Mouse (Mus musculus): ENCODE data around the gene Bdkrb1. TPM values are rescaled to one million over a fixed set of nuclear protein-coding genes. Genes with fewer than 3 reads are reported as not detected.

The Bdkrb1 gene
- polyA plus RNA-seq (2014; fragmentation: Illumina TruSeq; extraction: RNeasy Lipid Tissue Mini Kit (QIAGEN cat#74804)) = not detected

DNA sequence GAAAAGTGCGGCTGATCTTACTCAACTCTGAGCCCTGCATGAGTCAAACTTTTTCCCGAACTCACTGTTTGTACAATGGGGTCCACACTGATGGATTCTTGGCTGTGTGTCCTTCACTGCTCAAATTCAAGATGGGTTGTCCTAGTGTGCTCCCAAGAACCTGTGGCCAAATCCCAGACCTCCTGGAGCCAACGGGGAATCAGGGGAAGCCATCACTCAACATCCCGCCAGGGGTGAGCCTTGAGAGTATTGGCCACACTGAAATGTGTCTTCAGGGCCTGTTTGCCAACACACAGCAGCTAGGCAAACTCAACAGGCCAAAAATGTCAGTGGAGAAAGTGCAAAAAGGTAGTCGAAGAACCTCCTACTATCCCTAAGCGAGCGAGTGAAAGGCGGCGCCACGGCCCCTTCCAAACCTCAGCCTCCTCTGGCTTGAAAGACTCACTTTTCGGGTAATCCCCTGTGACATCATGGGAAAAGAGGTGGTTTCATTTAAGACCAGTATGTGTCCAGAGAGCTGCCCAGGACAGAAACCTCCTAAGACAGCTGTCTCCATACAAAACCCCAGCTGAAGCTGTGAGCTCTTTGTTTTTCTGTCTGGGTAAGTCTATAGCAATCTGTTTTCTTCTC, at the start of gene Bdkrb1:
Gene Bdkrb1, plus strand, starts transcription at position 505 of the 630 bp plus-strand sequence.

DNA sequence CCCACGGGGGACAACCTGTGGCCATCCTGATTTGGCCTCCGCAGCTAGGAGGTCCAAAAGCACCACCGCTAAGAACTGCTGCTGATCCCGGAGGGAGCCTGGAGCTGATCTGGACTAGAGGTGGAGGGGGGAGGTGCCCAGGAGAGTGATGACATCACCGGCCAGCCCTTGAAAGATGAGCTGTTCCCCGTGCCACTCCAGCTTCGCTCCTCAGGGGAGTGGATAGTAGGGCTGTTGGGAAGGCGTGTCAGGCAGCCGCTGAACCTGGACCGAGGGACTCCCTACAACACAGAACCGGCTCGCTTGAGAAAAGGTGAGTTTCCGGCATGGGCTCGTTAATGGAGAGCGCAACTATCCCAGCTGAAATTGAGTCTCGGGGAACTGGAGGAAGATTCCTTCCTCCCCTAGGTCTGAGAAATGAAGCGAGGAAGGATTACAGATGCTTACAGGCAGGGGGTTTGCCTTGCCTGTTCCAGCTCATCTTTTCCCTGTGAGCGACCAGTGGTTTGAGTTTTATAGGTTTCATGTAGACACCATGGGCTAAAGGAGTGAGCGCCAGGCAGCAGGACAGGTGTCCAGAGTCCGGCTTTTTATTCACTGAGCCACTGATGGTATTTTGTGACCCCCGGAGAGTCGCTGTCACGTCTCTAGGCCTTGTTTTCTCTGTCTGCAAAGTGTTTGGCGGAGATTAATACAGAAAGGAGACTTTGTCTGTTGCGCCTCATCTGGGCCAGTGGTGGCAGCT, 39.8 kb upstream of the Bdkrb1 start, which contains the start of gene Bdkrb2:
Gene Bdkrb2, plus strand, starts transcription at position 291 of the 745 bp plus-strand sequence.

Other genes with a start within 250 kb of the Bdkrb1 start
- gene D430019H16Rik, start 149.2 kb upstream of the Bdkrb1 start, polyA plus RNA-seq (2014; fragmentation: Illumina TruSeq; extraction: RNeasy Lipid Tissue Mini Kit (QIAGEN cat#74804)) = 3.2 TPM
- gene Bdkrb2, start 39.9 kb upstream of the Bdkrb1 start, polyA plus RNA-seq (2014; fragmentation: Illumina TruSeq; extraction: RNeasy Lipid Tissue Mini Kit (QIAGEN cat#74804)) = 0.14 TPM
- 25.2 TPM for gene Gskip, start 81.7 kb downstream of the Bdkrb1 start, polyA plus RNA-seq (2014; fragmentation: Illumina TruSeq; extraction: RNeasy Lipid Tissue Mini Kit (QIAGEN cat#74804))
- 12.7 TPM for gene Atg2b, start 82.1 kb downstream of the Bdkrb1 start, polyA plus RNA-seq (2014; fragmentation: Illumina TruSeq; extraction: RNeasy Lipid Tissue Mini Kit (QIAGEN cat#74804))
- gene Ak7, start 102.9 kb downstream of the Bdkrb1 start, polyA plus RNA-seq (2014; fragmentation: Illumina TruSeq; extraction: RNeasy Lipid Tissue Mini Kit (QIAGEN cat#74804)) = 7.1 TPM
- 646 TPM for gene Papola, start 181.6 kb downstream of the Bdkrb1 start, polyA plus RNA-seq (2014; fragmentation: Illumina TruSeq; extraction: RNeasy Lipid Tissue Mini Kit (QIAGEN cat#74804))

Measured in ovary, adult 10 weeks (tissue).